Mouse (Mus musculus): Measurements from ENCODE around the gene Slc1a7.

Slc1a7 gene

GRCm38 (mm10) chr4:108014466-108014865 is 46.3 kb downstream of the Slc1a7 start:
- DNase-seq (ENCODE audit: low read depth, low spot score): no peak

GRCm38 (mm10) chr4:108015067-108015765 is 47.1 kb downstream of the Slc1a7 start:
- DNase-seq (ENCODE audit: low read depth, low spot score): no peak

GRCm38 (mm10) chr4:108016321-108016720 is 48.2 kb downstream of the Slc1a7 start:
- DNase-seq (ENCODE audit: low read depth, low spot score): no peak

GRCm38 (mm10) chr4:108017839-108018238 is 49.7 kb downstream of the Slc1a7 start:
- DNase-seq (ENCODE audit: low read depth, low spot score): no peak

- no peak for DNase-seq (ENCODE audit: low read depth, low spot score)
These were observed 50.2 kb downstream of the Slc1a7 start for GRCm38 (mm10) chr4:108018241-108018923.

GRCm38 (mm10) chr4:108018961-108019921 is 51.1 kb downstream of the Slc1a7 start:
- peak; percentile 15 for DNase-seq (ENCODE audit: low read depth, low spot score)

GRCm38 (mm10) chr4:108020178-108020577 is 52.0 kb downstream of the Slc1a7 start:
- no peak for DNase-seq (ENCODE audit: low read depth, low spot score)

- no peak for DNase-seq (ENCODE audit: low read depth, low spot score)
These were observed 55.1 kb downstream of the Slc1a7 start for GRCm38 (mm10) chr4:108023186-108023585.

- DNase-seq (ENCODE audit: low read depth, low spot score): no peak
These were observed 56.5 kb downstream of the Slc1a7 start for GRCm38 (mm10) chr4:108024641-108025040.

GRCm38 (mm10) chr4:108025269-108025668 is 57.1 kb downstream of the Slc1a7 start:
- DNase-seq (ENCODE audit: low read depth, low spot score): no peak

- DNase-seq (ENCODE audit: low read depth, low spot score): no peak
These were observed 58.1 kb downstream of the Slc1a7 start for GRCm38 (mm10) chr4:108026193-108026592.

GRCm38 (mm10) chr4:108030888-108031501 is 62.9 kb downstream of the Slc1a7 start:
- DNase-seq (ENCODE audit: low read depth, low spot score): no peak

- DNase-seq (ENCODE audit: low read depth, low spot score): no peak
These were observed 63.6 kb downstream of the Slc1a7 start for GRCm38 (mm10) chr4:108031502-108032351.

GRCm38 (mm10) chr4:108032352-108032849 is 64.3 kb downstream of the Slc1a7 start:
- DNase-seq (ENCODE audit: low read depth, low spot score): no peak

GRCm38 (mm10) chr4:108033041-108033764 is 65.1 kb downstream of the Slc1a7 start:
- peak; percentile 52 for DNase-seq (ENCODE audit: low read depth, low spot score)

- no peak for DNase-seq (ENCODE audit: low read depth, low spot score)
These were observed 68.9 kb downstream of the Slc1a7 start for GRCm38 (mm10) chr4:108037027-108037426.

GRCm38 (mm10) chr4:108045136-108046107 is 77.3 kb downstream of the Slc1a7 start:
- no peak for DNase-seq (ENCODE audit: low read depth, low spot score)

GRCm38 (mm10) chr4:108046136-108046535 is 78.0 kb downstream of the Slc1a7 start:
- DNase-seq (ENCODE audit: low read depth, low spot score): no peak
